Mouse (Mus musculus): ENCODE measurements around the gene Hsd3b7.
A peak's percentile ranks its signal among the peaks of the same experiment; 100 is the strongest.

The Hsd3b7 gene

DNA sequence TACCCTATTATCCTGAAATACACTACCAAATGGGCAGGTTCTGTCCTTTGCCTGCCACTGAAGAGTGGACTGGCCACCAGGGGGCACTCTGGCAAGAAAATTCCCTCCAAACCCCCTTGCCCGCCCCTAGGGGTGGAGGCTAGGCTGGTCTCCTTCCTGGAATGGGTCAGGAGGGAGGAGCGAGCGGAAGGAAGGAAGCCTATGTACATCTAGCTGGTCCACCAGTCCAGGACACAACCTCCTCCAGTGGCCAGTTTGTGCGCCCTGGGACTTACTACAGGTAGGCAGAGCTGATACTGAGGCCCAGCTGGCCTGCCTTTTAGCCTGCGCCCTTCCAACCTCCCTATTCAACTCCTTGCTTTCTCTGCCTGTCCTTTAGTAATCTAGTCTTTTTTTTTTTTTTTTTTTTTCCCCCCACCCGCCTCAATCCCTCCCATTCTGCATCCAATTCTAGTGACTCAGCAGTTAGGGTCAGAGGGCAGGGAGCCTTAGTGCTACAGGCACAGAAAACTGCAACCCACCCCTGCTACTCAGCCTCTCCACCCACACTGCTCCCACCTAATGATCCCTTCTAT lies at the start of gene Hsd3b7:
TSS of gene Hsd3b7 (plus strand) at position 170 of the 575 bp plus-strand sequence.
- peak; percentile 74 to 88 for DNase-seq (ENCODE audit: low spot score in 2 of 2)

DNA sequence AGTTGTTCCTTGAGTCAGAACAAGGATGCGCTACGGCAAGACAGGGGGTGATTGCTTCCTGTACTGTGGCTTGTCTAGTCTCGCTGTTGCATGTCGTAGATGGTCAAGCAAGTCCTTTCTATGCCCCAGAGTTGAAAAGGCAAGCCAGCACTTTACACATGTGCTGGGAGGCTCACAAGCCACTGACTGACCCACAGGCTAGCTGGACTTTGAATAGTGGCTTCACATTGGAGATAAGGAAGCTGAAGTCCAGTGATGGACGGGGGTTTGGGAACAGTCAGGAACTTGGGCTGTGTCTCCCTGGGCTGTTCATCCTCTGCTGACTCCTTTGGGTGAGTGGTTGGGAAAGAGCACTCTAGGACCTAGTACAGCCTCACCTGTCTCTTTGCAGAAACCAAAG lies 48.8 kb upstream of the Hsd3b7 start:
- no peak for DNase-seq (ENCODE audit: low spot score in 2 of 2)

- DNase-seq (ENCODE audit: low spot score in 2 of 2), result no peak
Measured at GRCm38 (mm10) chr7:127752069-127752468, 48.3 kb upstream of the Hsd3b7 start.

DNA sequence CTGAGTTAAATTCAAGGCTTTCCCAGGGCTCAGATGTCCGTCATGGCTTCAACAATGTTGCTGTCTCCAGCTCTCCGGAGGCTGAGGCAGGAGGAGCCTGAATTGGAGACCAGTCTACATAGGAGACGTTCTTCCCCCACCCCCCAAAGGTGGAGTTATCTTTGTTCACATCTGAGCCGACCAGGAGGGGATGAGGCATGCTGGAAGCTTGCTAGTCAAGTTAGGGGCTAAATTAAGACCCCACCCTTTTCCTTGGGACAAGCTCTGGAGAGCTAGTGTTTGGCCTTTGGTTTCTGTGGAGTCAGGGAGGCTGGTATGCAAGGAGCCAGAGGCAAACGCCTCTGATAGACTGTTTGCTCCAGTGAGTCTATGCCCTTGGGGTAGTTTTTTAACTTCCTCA lies 47.2 kb upstream of the Hsd3b7 start:
- no peak for DNase-seq (ENCODE audit: low spot score in 2 of 2)

- DNase-seq (ENCODE audit: low spot score in 2 of 2), result no peak
Measured at GRCm38 (mm10) chr7:127753741-127754140, 46.7 kb upstream of the Hsd3b7 start.

DNA sequence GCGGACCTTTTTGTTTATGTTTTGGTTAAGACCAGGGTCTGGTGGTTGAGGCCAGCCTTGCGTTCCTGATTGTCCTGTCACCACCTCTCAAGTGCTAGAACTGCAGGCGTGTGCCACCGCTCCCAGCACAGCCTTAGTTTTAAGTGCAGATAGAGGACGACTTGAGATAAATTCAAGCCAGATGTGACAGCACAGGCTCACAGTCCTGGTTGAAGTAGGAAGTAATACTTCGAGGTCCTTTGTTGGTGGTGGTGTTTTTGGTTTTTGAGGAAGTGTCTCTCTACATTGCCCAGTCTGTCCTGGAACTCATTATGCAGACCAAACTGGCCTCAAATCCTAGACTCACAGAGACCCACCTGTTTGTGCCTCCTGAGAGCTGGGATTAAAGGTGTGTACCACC lies 40.7 kb upstream of the Hsd3b7 start:
- DNase-seq (ENCODE audit: low spot score in 2 of 2), result no peak

GRCm38 (mm10) chr7:127760478-127760877 lies 39.9 kb upstream of the Hsd3b7 start:
- no peak for DNase-seq (ENCODE audit: low spot score in 2 of 2)

- DNase-seq (ENCODE audit: low spot score in 2 of 2), result peak; percentile 74 to 83
Measured at GRCm38 (mm10) chr7:127761026-127761425, 39.4 kb upstream of the Hsd3b7 start.

DNA sequence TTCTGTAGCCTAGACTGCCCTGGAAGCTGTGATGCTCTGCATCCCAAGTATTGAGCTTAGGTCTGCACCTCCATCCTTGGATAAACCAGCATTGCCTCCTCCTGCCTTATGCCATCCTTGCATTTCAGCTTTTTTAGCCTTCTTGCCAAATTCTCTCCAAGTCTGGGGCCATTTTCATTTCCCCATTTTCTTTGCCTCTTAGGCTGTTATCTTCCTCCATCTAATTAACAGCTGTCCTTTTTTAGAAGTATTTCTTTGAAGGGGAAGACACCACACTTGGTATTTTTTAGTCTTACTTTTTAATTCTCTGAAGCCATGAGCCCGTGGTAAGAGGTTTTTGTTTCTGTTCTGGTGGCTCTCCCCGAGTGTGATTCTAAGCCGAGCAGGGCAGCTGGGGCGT lies 36.8 kb upstream of the Hsd3b7 start:
- no peak for DNase-seq (ENCODE audit: low spot score in 2 of 2)

DNA sequence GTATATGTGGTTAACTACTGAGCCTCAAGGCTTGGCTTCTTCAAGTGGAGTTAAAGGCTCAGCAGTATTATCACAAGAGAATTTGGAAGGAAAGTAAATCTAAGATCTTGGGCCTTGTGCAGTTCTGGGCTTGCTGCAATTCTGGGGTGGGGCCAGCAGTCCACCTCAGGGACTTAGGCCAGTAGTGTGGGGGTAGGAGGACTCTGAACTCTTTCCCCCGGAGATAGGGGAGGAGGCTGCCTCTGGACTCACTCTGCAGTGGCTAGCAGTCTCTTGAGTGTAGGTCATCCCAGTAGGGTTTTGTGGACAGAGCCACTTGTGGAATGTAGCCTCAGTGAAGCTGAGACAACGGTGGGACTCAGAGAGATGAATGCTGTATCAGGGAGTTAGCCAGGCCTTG lies 34.6 kb upstream of the Hsd3b7 start:
- no peak for DNase-seq (ENCODE audit: low spot score in 2 of 2)

- DNase-seq (ENCODE audit: low spot score in 2 of 2), result peak; percentile 75 to 81
Measured at GRCm38 (mm10) chr7:127766851-127767609, 33.4 kb upstream of the Hsd3b7 start.

- DNase-seq (ENCODE audit: low spot score in 2 of 2), result peak in 1 of 2 experiments; percentile 34
Measured at GRCm38 (mm10) chr7:127767671-127768345, 32.6 kb upstream of the Hsd3b7 start.

DNA sequence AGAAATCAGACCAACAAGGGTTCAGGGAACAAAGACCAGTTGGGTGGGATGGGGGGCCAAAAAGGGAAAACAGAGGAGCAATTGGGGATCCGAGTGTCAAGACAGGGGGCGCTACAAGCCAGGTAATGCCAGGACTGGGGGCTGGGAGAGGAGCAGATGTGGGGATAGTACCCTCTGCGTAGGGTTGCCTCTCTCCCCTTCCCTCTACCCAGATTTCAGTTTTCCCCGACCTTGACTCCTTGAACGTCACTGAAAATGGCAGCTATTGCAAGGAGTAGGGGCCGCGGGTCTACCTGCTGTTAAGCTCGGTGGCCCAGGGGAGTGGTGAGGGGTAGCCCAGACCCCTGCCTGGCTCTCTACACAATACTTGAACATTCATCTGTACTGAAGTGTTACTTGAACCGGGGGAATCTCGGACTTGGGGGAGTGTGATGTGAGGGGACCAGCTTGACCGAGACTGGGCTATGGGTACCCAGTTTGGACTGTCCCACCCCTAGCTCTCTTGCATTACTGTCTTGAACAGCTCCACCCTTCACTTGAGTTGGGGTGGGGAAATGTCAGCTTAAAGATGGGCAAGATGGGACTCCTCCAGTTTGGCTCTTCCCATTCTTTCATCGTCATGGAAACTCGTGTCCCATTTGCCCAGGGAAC lies 31.9 kb upstream of the Hsd3b7 start:
- DNase-seq (ENCODE audit: low spot score in 2 of 2), result peak; percentile 41 to 60

DNA sequence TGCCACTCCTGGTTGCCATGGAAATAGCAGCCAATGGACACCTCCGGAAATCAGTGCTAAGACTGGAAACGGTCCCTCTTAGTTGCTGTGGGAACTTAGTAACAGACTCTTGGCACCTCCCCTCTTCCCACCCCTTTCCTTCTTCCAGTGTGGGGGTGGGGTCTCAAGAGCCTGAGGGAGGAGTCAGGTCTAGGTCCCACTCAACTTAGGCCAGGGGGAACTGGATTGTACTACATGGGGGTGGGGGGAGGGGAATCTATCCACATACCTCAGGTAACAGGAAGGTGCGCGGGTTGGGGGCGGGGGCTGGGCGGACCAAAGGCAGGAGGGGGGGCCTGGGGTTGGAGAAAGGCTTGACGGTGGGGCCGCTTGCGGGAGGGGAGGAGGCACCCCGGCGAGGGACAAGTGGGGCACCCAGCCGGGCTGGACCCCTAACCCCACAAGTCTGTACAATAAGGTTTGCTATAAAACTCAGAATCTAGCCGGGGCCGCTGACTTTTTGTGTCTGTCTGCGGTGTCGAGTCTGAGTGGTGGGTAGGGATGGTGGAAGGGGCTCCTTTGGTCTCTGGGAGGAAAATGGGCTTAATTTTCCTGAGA lies 31.3 kb upstream of the Hsd3b7 start:
- peak; percentile 59 to 74 for DNase-seq (ENCODE audit: low spot score in 2 of 2)

DNA sequence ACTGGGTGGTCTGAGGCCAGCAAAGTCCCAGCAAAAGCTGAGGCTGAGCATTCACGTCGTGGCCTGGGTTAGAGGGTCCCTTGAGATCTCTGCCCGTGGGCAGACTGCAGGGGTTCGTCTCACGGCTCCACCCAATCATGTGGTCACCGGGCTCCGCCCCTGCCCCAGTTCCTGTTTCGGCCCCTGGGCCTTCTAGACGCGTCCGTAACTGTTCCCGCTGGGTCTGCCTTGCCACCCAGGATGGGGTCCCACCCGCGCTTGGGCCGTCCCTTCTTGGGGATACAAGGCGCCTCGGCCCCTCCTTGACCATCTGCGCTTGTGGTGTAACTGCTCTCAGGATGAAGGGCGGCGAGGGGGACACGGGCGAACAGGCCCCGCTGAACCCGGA lies 30.8 kb upstream of the Hsd3b7 start, which contains the start of gene Orai3:
TSS of gene Orai3 (plus strand) at position 165 of the 388 bp plus-strand sequence.
- DNase-seq (ENCODE audit: low spot score in 2 of 2), result peak; percentile 86 to 87

DNA sequence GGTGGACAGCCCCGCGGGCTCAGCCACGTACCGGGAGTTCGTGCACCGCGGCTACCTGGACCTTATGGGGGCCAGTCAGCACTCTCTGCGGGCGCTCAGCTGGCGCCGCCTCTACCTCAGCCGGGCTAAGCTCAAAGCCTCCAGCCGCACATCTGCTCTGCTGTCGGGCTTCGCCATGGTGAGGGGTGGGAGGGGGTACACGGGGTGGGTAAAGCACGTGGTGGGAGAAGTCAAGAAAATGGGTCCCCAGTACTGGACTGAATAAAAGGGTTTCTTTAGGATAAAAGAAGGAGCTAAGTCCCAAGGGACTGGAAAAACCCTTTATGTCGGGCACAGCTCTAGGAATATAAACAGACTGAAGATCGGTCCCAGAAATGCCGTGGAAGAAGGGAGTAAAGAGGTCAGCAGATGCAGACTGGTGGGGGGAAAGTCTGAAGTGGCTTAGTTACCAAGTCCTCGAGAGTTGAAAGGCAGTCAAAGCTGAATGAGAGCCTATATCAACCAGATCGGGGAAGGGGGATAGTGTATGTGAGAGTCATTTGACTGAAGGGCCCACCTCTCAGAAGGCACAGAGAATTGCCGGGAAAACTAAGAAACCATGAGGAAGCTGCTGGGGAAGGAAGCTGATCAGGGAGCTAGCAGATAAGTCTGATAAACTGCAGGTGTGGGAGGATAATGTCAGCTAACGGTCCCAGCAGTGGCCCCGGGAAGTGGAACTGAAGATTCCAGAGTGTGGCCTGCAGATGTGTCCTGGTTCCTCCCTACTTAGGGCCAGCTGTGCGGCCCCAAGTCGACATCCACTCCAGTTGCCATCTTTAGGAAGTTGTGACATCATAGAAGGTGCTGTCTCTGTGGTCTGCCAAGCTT lies 30.1 kb upstream of the Hsd3b7 start:
- DNase-seq (ENCODE audit: low spot score in 2 of 2), result peak; percentile 36 to 37

DNA sequence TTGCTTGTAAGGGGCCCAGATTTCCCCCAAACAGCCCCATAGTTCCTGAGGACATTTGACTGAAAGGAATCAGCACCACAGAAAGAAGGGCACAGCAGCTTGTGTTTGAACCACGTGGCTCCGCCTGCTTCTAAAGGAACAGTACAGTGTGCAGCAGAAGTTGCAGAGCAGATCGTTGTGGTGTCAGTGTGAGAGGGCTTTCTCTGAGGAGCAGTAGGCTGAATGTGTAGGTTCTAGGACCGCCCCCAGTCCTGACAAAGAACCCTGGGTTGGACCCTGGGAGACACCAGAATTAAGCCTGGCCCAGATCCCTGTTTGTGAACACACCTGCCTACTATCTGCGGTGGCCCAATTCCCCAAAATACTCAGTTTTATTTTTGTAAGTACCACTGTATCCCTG lies 29.1 kb upstream of the Hsd3b7 start:
- DNase-seq (ENCODE audit: low spot score in 2 of 2), result peak in 1 of 2 experiments; percentile 25

- DNase-seq (ENCODE audit: low spot score in 2 of 2), result no peak
Measured at GRCm38 (mm10) chr7:127772080-127772479, 28.3 kb upstream of the Hsd3b7 start.

DNA sequence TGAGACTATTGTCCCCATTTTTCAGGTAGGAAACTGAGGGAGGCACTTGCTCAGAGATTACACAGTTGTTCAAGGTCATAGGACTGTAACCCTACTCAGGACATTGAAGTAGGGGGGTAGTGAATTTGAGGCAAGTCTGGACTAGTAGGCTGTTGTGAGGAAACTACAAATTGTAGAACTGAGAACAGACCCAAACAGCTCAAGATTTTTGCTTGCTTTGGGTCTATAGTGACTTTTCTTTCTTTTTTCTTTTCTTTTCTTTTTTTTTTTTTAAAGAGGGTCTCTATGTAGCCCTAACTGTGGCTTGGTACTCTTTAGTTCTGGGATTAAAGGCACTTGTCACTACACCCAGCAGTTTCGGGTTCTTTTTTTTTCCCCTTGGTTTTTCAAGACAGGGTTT lies 27.8 kb upstream of the Hsd3b7 start:
- DNase-seq (ENCODE audit: low spot score in 2 of 2), result no peak

DNA sequence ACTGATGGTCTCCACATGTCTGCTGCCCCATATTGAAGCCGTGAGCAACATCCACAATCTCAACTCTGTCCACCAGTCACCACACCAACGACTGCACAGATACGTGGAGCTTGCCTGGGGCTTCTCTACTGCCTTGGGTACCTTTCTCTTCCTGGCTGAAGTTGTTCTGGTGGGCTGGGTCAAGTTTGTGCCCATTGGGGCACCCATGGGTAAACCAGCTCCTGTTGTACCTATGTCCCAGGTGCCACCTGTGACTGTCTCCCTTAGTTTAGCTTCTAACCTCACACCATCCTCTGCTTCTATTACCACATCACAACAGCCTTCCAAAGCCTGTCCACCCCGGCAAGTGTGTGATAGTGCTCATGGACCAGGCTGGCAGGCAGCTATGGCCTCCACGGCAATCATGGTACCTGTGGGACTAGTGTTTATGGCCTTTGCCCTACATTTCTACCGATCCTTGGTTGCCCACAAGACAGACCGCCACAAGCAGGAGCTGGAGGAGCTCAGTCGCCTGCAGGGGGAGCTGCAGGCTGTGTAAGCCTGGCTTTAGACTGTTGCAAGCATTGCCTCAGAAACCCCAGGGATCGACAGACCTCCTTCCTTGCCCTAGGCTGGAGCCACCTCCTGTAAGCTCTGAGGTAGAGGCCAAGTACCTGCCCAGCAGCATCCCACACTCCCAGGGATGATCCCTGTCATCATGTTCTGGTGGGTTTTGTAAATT lies 26.6 kb upstream of the Hsd3b7 start:
- DNase-seq (ENCODE audit: low spot score in 2 of 2), result peak; percentile 61 to 86

Data from spleen, postnatal 10 days (tissue).